Mouse (Mus musculus): ENCODE results near the gene Pla1a. TPM values are rescaled to one million over a fixed set of nuclear protein-coding genes. Genes with fewer than 3 reads are reported as not detected.

The Pla1a gene
- total RNA-seq, 2 experiments from 2014 or later = 9.1 to 10.1 TPM

DNA sequence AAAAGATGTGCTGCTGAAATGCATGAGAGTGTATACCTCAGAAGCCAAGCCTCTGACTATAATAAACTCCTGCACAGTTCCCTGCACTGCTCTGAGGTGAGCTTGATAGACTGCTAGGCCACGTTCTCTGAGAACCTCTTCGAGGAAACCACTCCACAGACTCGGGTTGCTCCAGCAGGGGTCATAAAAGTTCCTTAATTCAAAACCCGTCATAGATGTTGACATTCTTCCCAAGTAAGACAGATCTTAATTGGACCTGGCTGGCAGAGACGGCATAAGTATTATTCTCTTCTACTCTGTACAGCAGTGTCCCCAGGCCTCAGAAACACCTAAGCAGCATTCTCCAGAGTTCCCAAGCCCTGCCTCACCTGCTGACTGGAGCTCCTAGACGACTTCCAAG lies 82.0 kb downstream of the Pla1a start:
- intact Hi-C loops (cut with DNase I) = loop anchor here (2.0 kb wide), 1 partner anchor 14 kb away; no protein-coding TSS in a partner anchor
- no peak for DNase-seq

DNA sequence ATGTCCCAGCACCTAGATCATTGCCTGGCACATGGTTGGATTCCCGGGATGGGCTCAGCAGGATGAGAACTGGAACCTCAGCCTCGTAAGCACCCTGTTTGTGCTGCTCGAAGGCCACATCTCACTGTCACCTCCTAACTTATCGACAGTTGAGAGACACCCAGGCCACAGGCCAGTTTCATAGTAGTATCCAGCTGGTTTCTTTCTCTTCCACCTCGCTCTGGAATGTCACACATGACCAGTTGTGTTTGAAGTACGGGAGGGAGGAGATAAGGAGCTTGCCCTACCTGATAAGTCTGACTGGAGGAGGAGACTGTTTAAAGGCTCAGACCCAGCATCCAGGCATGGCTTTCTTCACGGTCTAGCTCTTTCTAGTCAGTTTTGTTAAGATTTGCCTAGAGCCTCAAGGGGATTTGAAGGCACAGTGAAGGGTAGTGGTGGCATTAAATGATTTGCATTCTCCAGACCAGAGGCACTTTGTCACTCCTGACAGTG lies 82.5 kb downstream of the Pla1a start:
- peak in 1 of 2 experiments; percentile 48 for DNase-seq
- intact Hi-C loops (cut with DNase I) = loop anchor here (2.0 kb wide), 1 partner anchor 14 kb away; no protein-coding TSS in a partner anchor

DNA sequence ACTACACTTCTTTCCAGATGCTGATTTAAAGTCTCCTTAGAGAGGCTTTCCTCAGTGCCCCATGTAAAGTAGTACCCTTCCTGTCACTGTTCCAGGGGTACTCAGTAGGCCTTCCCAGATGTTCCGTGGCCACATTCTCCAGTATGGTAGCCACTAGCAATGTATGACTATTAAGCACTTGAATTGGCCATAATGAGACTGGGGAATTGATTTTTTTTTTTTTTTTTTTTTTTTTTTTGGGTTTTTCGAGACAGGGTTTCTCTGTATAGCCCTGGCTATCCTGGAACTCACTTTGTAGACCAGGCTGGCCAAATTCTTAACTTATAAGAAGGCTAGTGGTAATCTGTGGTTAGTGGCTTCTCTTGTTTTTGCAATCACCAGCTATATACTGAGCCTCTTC lies 83.1 kb downstream of the Pla1a start:
- no peak for DNase-seq
- intact Hi-C loops (cut with DNase I) = loop anchor here (2.0 to 10.0 kb wide), 2 partner anchors 15 to 375 kb away; no protein-coding TSS in a partner anchor

DNA sequence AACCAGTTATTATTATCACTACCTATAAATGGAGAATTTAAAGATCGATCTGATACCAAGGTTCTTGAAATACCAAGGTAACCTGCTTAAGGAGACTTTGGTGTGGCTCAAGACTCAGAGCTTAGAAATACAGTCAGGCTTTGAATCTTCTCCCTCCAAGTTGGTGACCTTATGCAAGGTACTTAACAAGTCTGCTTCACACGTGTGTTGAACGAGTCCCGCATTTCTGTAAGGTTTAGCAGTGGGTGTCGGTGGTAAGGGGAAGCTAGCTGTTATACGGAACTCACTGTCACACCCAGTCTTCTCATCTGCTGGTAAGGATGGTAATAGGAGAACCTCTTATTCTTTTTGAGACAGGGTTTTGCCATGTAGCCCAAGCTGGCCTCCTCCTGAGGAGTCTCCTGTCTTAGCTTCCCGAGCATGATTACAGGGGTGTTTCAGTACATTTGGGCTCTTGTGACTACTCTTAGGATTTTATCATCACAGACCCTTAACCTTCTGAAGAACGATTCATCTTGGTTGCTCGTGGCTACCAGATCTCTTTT lies 84.7 kb downstream of the Pla1a start:
- DNase-seq = no peak
- intact Hi-C loops (cut with DNase I) = loop anchor here (10.0 kb wide), 1 partner anchor 377 kb away; no protein-coding TSS in a partner anchor

DNA sequence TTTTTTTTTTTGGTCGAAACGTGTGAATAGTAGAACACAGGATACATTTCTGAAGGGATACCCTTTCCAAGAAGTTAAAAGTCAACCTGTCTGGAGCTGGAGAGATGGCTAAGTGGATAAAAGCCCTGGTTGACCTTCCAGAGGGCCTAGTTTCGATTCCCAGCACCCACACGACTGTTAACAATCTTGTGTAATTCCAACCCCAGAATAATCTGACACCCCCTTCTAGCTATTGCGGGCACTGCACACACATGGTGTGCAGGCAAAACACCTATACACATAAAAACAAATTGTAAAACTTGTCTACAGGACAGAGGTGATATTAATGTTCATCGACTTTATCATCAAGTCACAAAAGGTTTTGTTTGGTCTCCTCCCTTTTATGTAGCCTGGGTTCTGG lies 85.4 kb downstream of the Pla1a start:
- intact Hi-C loops (cut with DNase I) = loop anchor here (1.0 to 10.0 kb wide), 2 partner anchors 105 to 377 kb away; partner anchors contain the start of gene Adprh
- DNase-seq = no peak

DNA sequence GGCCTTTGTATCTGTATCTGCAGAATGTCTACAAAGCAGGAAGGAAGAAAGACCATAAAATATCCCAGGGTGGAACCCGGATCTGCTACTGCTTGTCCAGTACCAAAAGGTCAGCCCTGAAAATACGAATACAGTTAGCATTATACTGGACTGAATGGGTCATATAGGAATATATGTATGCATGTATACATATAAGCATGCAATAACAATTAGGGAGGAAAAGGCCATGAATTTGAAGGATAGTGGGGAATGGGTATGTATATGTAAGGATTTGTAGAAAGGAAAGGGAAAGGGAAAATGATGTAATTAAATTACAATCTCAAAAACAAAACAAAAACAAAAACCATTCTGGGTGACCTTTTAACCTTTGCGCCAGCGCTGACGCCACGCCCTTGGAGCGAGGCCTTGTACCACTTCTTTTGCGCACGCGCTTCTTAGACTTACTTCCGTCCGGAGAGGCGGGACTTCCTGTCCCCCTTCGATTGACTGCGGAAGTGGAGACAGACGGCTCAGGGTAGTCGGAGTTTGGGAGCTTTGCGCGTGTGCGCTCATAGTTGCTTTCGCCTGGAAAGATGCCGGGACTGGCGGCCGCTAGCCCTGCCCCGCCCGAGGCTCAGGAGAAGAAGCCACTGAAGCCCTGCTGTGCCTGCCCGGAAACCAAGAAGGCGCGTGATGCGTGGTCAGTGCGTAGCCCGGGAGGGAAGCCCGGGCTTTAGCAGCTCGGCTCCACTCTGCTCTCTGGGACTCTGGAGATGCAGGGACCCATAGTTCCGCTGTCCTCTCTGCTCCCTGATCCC lies 86.2 kb downstream of the Pla1a start, which contains the start of the genes Cox17 and Gm21987:
Gene Cox17 (plus strand): TSS at position 463 of the 797 bp plus-strand sequence.
Gene Gm21987 (plus strand): TSS at position 512 of the 797 bp plus-strand sequence.
- intact Hi-C loops (cut with DNase I) = loop anchor here (1.0 to 10.0 kb wide), 2 partner anchors 106 to 378 kb away; partner anchors contain the start of gene Adprh
- DNase-seq = peak; percentile 93 to 94

Other genes with a start within 250 kb of the Pla1a start
- gene Nr1i2, start 138.3 kb downstream of the Pla1a start, total RNA-seq (2021) = not detected
- gene Maats1, start 91.0 kb downstream of the Pla1a start, total RNA-seq (2021) = not detected
- 100 to 1,000 TPM; 313 to 334 TPM for gene Cox17, start 86.2 kb downstream of the Pla1a start, total RNA-seq (2021)
- not detected for gene Gm21987, start 86.1 kb downstream of the Pla1a start, total RNA-seq (2021)
- 100 to 1,000 TPM; 442 to 516 TPM for gene Popdc2, start 70.9 kb downstream of the Pla1a start, total RNA-seq (2021)
- gene Adprh, start 19.6 kb upstream of the Pla1a start, total RNA-seq (2021) = 10 to 100 TPM; 22.8 to 23.1 TPM
- gene Cd80, start 22.4 kb upstream of the Pla1a start, total RNA-seq (2021) = under 1 TPM; 0.56 to 0.79 TPM
- 10 to 100 TPM; 62.4 to 74.4 TPM for gene Timmdc1, start 89.5 kb upstream of the Pla1a start, total RNA-seq (2021)
- gene Poglut1, start 117.1 kb upstream of the Pla1a start, total RNA-seq (2021) = 10 to 100 TPM; 10.4 to 11.2 TPM
- 10 to 100 TPM; 15.3 to 20.8 TPM for gene Tmem39a, start 125.6 kb upstream of the Pla1a start, total RNA-seq (2021)

All from heart, postnatal 36 days (tissue).